Mouse (Mus musculus) hindbrain, postnatal 0 days (tissue): ENCODE measurements at regions not wholly inside any gene's neighbourhood (a gene's known extent, or its start where the extent isn't known, plus 50 kb on each side); places are given as distances from the start of the nearest gene placed in this dataset.

Experiments
- ATAC-seq: fragments of 200-750 bp; cut with Nextera tagmentation; 2 replicates; pipeline ENCODE4 v1.8.0; 2017; ENCODE audit warnings: mild to moderate bottlenecking, moderate TSS enrichment, moderate library complexity
- DNase-seq: peaks from one replicate; pipeline ENCODE4 v3.0.0-alpha.2; 2015; ENCODE audit warnings: low spot score
- H3K27ac ChIP-seq: fragments of 300-500 bp; sonication (generic); 2 replicates; pipeline ENCODE4 v1.5.1; 2014; ENCODE audit warnings: mild to moderate bottlenecking
- H3K27me3 ChIP-seq: fragments of 300-500 bp; sonication (generic); 2 replicates; pipeline ENCODE4 v1.6.1; 2014; ENCODE audit warnings: low read length, mixed read lengths; ENCODE audit not compliant: insufficient read depth
- H3K36me3 ChIP-seq: fragments of 300-500 bp; sonication (generic); 2 replicates; pipeline ENCODE4 v1.6.1; 2014; ENCODE audit warnings: low read length, mixed read lengths; ENCODE audit not compliant: insufficient read depth
- H3K4me1 ChIP-seq: fragments of 300-500 bp; sonication (generic); 2 replicates; pipeline ENCODE4 v1.6.1; 2014; ENCODE audit warnings: antibody characterized with exemption, low read length, mixed read lengths; ENCODE audit not compliant: insufficient read depth
- H3K4me2 ChIP-seq: fragments of 300-500 bp; sonication (generic); 2 replicates; pipeline ENCODE4 v1.6.1; 2014; ENCODE audit warnings: low read depth, mild to moderate bottlenecking, low read length, moderate library complexity, mixed read lengths
- H3K4me3 ChIP-seq: fragments of 300-500 bp; sonication (generic); 2 replicates; pipeline ENCODE4 v1.5.1; 2014; ENCODE audit warnings: low read length
- H3K9ac ChIP-seq: fragments of 300-500 bp; sonication (generic); replicated peaks from 2 replicates; pipeline ENCODE4 v1.6.1; 2014; ENCODE audit warnings: mild to moderate bottlenecking, low read length, moderate library complexity, mixed read lengths
- H3K9me3 ChIP-seq: fragments of 300-500 bp; sonication (generic); 2 replicates; pipeline ENCODE4 v1.6.1; 2016; ENCODE audit warnings: low read length, mixed read lengths
- CTCF ChIP-seq: IDR thresholded peaks from 2 replicates; pipeline ENCODE4 v1.5.1; 2016; ENCODE audit warnings: antibody characterized with exemption, control low read depth, low read depth
- WGBS: fragments of 180-500 bp; shearing (Covaris S2); extraction: QIAGEN DNeasy Blood & Tissue Kit; methylation state at CpG from one replicate; pipeline ENCODE4 v1.1.7; 2014; 5-methylcytosine and 5-hydroxymethylcytosine counted together

- WGBS, result 86% methylated on average over 4 of the region's 4 CpGs
- Histone ChIP-seq H3K9ac (no peak overlapping the region), H3K4me1 (no peaks in the 10 kb centered on the region), H3K27ac (no peak overlapping the region), H3K27me3 (no peaks in the 10 kb centered on the region), H3K4me2 (no peak overlapping the region), H3K9me3 (no peaks in the 10 kb centered on the region), H3K4me3 (no peak overlapping the region), H3K36me3 (no peaks in the 10 kb centered on the region)
- no peak for TF ChIP-seq CTCF
- DNase-seq, result no peak
- no peak for ATAC-seq
These were observed 437.5 kb downstream of the Ate1 start for GRCm38 (mm10) chr7:130082662-130083061.

- no peak for ATAC-seq
- no peak overlapping the region for H3K9ac ChIP-seq
- no peak for TF ChIP-seq CTCF
- no peak for DNase-seq
- no peaks in the 10 kb centered on the region for H3K27me3 ChIP-seq
- H3K4me2 ChIP-seq, result no peak overlapping the region
- H3K9me3 ChIP-seq, result no peaks in the 10 kb centered on the region
- no peak overlapping the region for H3K27ac ChIP-seq
- no peaks in the 10 kb centered on the region for H3K36me3 ChIP-seq
- H3K4me3 ChIP-seq, result no peak overlapping the region
- no peaks in the 10 kb centered on the region for H3K4me1 ChIP-seq
These were observed 434.5 kb downstream of the Ate1 start for GRCm38 (mm10) chr7:130085706-130086105.

- TF ChIP-seq CTCF, result no peak
- H3K27ac ChIP-seq, result no peak overlapping the region
- H3K4me2 ChIP-seq, result no peak overlapping the region
- no peaks in the 10 kb centered on the region for H3K27me3 ChIP-seq
- no peaks in the 10 kb centered on the region for H3K36me3 ChIP-seq
- H3K9ac ChIP-seq, result no peak overlapping the region
- no peak for ATAC-seq
- WGBS, result 87% methylated on average over 8 of the region's 8 CpGs
- H3K4me1 ChIP-seq, result no peaks in the 10 kb centered on the region
- H3K4me3 ChIP-seq, result no peak overlapping the region
- DNase-seq, result no peak
- no peaks in the 10 kb centered on the region for H3K9me3 ChIP-seq
These were observed 430.1 kb downstream of the Ate1 start for GRCm38 (mm10) chr7:130089896-130090610.

GRCm38 (mm10) chr7:130091942-130092341 lies 428.2 kb downstream of the Ate1 start:
- 25% methylated on average over 3 of the region's 3 CpGs for WGBS
- Histone ChIP-seq H3K36me3 (no peaks in the 10 kb centered on the region), H3K27me3 (no peaks in the 10 kb centered on the region), H3K4me2 (no peak overlapping the region), H3K4me3 (no peak overlapping the region), H3K9ac (no peak overlapping the region), H3K4me1 (no peaks in the 10 kb centered on the region), H3K9me3 (no peaks in the 10 kb centered on the region), H3K27ac (no peak overlapping the region)
- no peak for TF ChIP-seq CTCF
- DNase-seq (no peak), ATAC-seq (no peak)

- 70% methylated on average over 4 of the region's 4 CpGs for WGBS
These were observed 425.0 kb downstream of the Ate1 start for GRCm38 (mm10) chr7:130095141-130095540.

GRCm38 (mm10) chr7:130098606-130099005 lies 421.6 kb downstream of the Ate1 start:
- Histone ChIP-seq H3K4me1 (no peaks in the 10 kb centered on the region), H3K27ac (no peak overlapping the region), H3K9ac (no peak overlapping the region), H3K4me3 (no peak overlapping the region), H3K9me3 (no peaks in the 10 kb centered on the region), H3K36me3 (no peaks in the 10 kb centered on the region), H3K4me2 (no peak overlapping the region), H3K27me3 (no peaks in the 10 kb centered on the region)
- WGBS, result 51% methylated on average over 10 of the region's 10 CpGs
- DNase-seq, result no peak
- no peak for ATAC-seq
- TF ChIP-seq CTCF, result no peak

More at GRCm38 (mm10) chr7:130095141-130095540, 425.0 kb downstream of the Ate1 start:
- Histone ChIP-seq H3K9me3 (no peaks in the 10 kb centered on the region), H3K27me3 (no peaks in the 10 kb centered on the region), H3K9ac (no peak overlapping the region), H3K36me3 (no peaks in the 10 kb centered on the region), H3K4me3 (no peak overlapping the region), H3K27ac (no peak overlapping the region), H3K4me2 (no peak overlapping the region), H3K4me1 (no peaks in the 10 kb centered on the region)
- TF ChIP-seq CTCF, result no peak
- DNase-seq (no peak), ATAC-seq (no peak)

- Histone ChIP-seq H3K4me3 (no peak overlapping the region), H3K4me1 (no peaks in the 10 kb centered on the region), H3K27me3 (no peaks in the 10 kb centered on the region), H3K27ac (no peak overlapping the region), H3K36me3 (no peaks in the 10 kb centered on the region), H3K4me2 (no peak overlapping the region), H3K9me3 (no peaks in the 10 kb centered on the region), H3K9ac (no peak overlapping the region)
- TF ChIP-seq CTCF, result no peak
- WGBS, result 86% methylated on average over 5 of the region's 5 CpGs
- DNase-seq (no peak), ATAC-seq (no peak)
These were observed 417.5 kb downstream of the Ate1 start for GRCm38 (mm10) chr7:130102671-130103070.
